Mouse (Mus musculus) urinary bladder, postnatal 36 days (tissue): Measurements from ENCODE around the gene Ccdc80.

Source experiments
- DNase-seq, 2 experiments: peaks; one replicate each; pipeline ENCODE4 v3.0.0; 2022; ENCODE audit warnings: low spot score in 2 of 2, mixed read lengths in 1 of 2

Gene Ccdc80

GRCm38 (mm10) chr16:45117200-45117599, 24.0 kb downstream of the Ccdc80 start:
- no peak for DNase-seq

GRCm38 (mm10) chr16:45118760-45119159, 25.6 kb downstream of the Ccdc80 start:
- no peak for DNase-seq

GRCm38 (mm10) chr16:45120844-45121425, 27.7 kb downstream of the Ccdc80 start:
- peak in 1 of 2 experiments; percentile 66 for DNase-seq

GRCm38 (mm10) chr16:45122571-45122970, 29.4 kb downstream of the Ccdc80 start:
- DNase-seq = no peak

GRCm38 (mm10) chr16:45124230-45125203, 31.3 kb downstream of the Ccdc80 start:
- no peak for DNase-seq

GRCm38 (mm10) chr16:45127936-45128710, 34.9 kb downstream of the Ccdc80 start:
- DNase-seq = no peak

GRCm38 (mm10) chr16:45141711-45142110, 48.5 kb downstream of the Ccdc80 start:
- no peak for DNase-seq

GRCm38 (mm10) chr16:45142565-45142964, 49.4 kb downstream of the Ccdc80 start:
- no peak for DNase-seq

- no peak for DNase-seq
Measured at GRCm38 (mm10) chr16:45145119-45145518, 51.9 kb downstream of the Ccdc80 start.

- no peak for DNase-seq
Measured at GRCm38 (mm10) chr16:45148488-45149082, 55.4 kb downstream of the Ccdc80 start.

- DNase-seq = no peak
Measured at GRCm38 (mm10) chr16:45154741-45155250, 61.6 kb downstream of the Ccdc80 start.

- DNase-seq = peak; percentile 64 to 72
Measured at GRCm38 (mm10) chr16:45158136-45158521, 64.9 kb downstream of the Ccdc80 start.

- DNase-seq = peak; percentile 90 to 95
Measured at GRCm38 (mm10) chr16:45158522-45159388, 65.6 kb downstream of the Ccdc80 start, which contains the start of the genes Slc35a5 and Atg3. Slc35a5 (minus strand) TSS chr16:45158706. Atg3 (plus strand) TSS chr16:45158785.

- DNase-seq = no peak
Measured at GRCm38 (mm10) chr16:45159389-45159716, 66.2 kb downstream of the Ccdc80 start.
